Mouse (Mus musculus) ES-E14 (cell line): ENCODE results near the gene Zfp524. TPM values are rescaled to one million over a fixed set of nuclear protein-coding genes. Genes with fewer than 3 reads are reported as not detected.

Experiments
- DNase-seq: peaks from one replicate; pipeline ENCODE4 v3.0.0-alpha.2; 2013; ENCODE audit warnings: low read depth, low spot score
- H3K27ac ChIP-seq: 2 replicates; pipeline ENCODE4 v1.5.1; 2012; ENCODE audit warnings: low read depth, mild to moderate bottlenecking, low read length, moderate library complexity, mixed read lengths; ENCODE audit not compliant: poor library complexity, insufficient read depth, severe bottlenecking
- H3K36me3 ChIP-seq: 2 replicates; pipeline ENCODE4 v1.6.1; 2012; ENCODE audit warnings: mild to moderate bottlenecking, low read length, moderate library complexity, mixed read lengths; ENCODE audit not compliant: control insufficient read depth, poor library complexity, insufficient read depth, severe bottlenecking
- H3K4me1 ChIP-seq, 2 experiments: fragments of 150-350 bp in 1 of 2; sonication (generic) in 1 of 2; 2 replicates each; pipeline ENCODE4 v1.6.1; 2012; ENCODE audit warnings: low read length in 2 of 2, mild to moderate bottlenecking in 1 of 2, mixed read lengths in 1 of 2; ENCODE audit not compliant: control insufficient read depth in 2 of 2, insufficient read depth in 2 of 2, poor library complexity in 1 of 2
- H3K4me3 ChIP-seq, 2 experiments: fragments of 150-350 bp in 1 of 2; sonication (generic) in 1 of 2; 2 replicates each; pipeline ENCODE4 v1.5.1; 2012; ENCODE audit warnings: low read length in 2 of 2, low read depth in 1 of 2, mild to moderate bottlenecking in 1 of 2, mixed read lengths in 1 of 2; ENCODE audit not compliant: insufficient read depth in 1 of 2, poor library complexity in 1 of 2, severe bottlenecking in 1 of 2
- H3K9ac ChIP-seq: 2 replicates; pipeline ENCODE4 v1.6.1; 2012; ENCODE audit warnings: low read depth, mild to moderate bottlenecking, low read length, mixed read lengths; ENCODE audit not compliant: poor library complexity, insufficient read depth, severe bottlenecking
- H3K9me3 ChIP-seq: fragments of 150-350 bp; sonication (generic); 2 replicates; pipeline ENCODE4 v1.6.1; 2012; ENCODE audit warnings: low read depth, mild to moderate bottlenecking, low read length; ENCODE audit not compliant: control insufficient read depth, insufficient read depth
- CHD2 ChIP-seq: IDR thresholded peaks from 2 replicates; pipeline ENCODE4 v1.6.1; 2014; ENCODE audit warnings: mild to moderate bottlenecking, low read depth, low read length, inconsistent platforms
- HCFC1 ChIP-seq: IDR thresholded peaks from 2 replicates; pipeline ENCODE4 v1.6.1; 2012; ENCODE audit warnings: low read length, inconsistent platforms, borderline replicate concordance; ENCODE audit not compliant: insufficient read depth
- MAFK ChIP-seq: IDR thresholded peaks from 2 replicates; pipeline ENCODE4 v1.6.1; 2014; ENCODE audit warnings: mild to moderate bottlenecking, low read depth, low read length, inconsistent platforms; ENCODE audit not compliant: insufficient read depth
- ZC3H11A ChIP-seq: IDR thresholded peaks from 2 replicates; pipeline ENCODE4 v1.6.1; 2012; ENCODE audit warnings: low read depth, mild to moderate bottlenecking, inconsistent platforms, low read length, borderline replicate concordance
- ZNF384 ChIP-seq: IDR thresholded peaks from 2 replicates; pipeline ENCODE4 v1.6.1; 2012; ENCODE audit warnings: low read depth, low read length, inconsistent platforms
- in situ Hi-C, 2 experiments: fragments of 600-800 bp; cut with MboI; formaldehyde crosslinking; loops; one replicate each; pipeline ENCODE4 v1.15.1; 2025; ENCODE audit warnings: low sequenced_read_pairs in 2 of 2, inconsistent platforms in 1 of 2; ENCODE audit not compliant: unreplicated experiment in 2 of 2
- total RNA-seq: library from RNA; depleted of rRNA; stranded (reverse); fragments of 300-350 nt; gene quantifications from 2 replicates; pipeline ENCODE4 v1.2.3, GENCODE M21; 2012

Zfp524 gene
- total RNA-seq, 1 experiment, result 3.9 TPM

DNA sequence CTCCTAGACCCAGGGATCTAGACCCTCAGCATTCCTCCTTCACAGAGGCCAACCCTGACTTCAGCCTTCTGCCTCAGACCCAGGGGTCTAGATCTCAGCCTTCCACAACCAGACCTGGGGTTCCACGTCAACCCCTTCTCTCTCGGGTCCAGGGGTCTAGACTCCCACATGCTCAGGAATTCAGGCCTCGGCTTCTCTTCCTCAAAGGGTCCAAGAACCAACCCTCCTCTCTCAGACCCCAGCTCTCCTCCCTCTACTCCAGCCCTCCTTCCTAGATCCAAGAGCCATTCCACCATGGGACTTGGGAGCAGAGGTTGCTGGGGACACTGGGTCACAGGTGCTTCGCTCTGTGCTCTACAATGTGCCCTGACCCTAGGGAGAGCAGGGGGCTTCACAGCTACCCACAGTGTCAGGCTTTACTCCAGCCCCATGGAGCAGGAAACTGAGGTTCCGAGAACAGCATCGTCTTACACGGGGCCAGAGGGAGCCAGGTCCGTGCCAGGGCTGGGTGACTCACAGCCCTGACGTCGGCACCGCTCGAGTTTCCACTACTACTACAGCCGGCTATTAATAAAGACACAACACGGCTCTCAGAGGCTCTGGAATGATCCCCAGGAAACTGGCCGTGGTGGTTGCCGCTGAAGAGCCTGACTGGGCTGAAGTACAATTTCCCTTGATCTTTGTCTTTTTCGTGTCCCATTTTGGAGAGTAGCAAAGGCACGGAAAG lies 41.7 kb upstream of the Zfp524 start:
- Histone ChIP-seq H3K9ac (no peak overlapping the region), H3K9me3 (no peaks in the 10 kb centered on the region), H3K36me3 (no peaks in the 10 kb centered on the region), H3K27ac (no peak overlapping the region), H3K4me1 (no peaks in the 10 kb centered on the region), H3K4me3 (no peak overlapping the region)
- in situ Hi-C loops, result no loop called here
- DNase-seq, result no peak
- TF ChIP-seq HCFC1 (no peak), MAFK (no peak), CHD2 (no peak), ZC3H11A (no peak), ZNF384 (no peak)

DNA sequence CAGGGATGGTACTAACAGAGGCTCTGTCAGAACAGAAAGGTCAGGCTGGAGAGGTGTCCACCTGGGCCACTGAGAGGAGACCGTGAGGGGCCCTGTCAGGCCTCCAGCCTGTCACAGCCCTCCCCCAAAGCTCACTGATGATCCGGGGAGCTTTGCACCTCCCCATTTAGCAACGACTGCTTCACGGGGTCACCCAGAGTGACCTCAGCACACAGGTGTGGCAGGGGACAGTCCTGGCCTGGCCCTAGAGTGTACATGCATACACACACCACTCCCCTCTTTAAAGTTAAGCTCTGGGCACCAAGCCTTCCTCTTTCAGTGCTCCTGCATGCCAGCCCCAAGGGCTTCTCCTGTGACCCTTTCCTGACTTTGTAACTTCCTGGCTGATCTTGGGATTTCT lies 38.8 kb upstream of the Zfp524 start:
- Histone ChIP-seq H3K36me3 (no peaks in the 10 kb centered on the region), H3K27ac (no peak overlapping the region), H3K9ac (no peak overlapping the region), H3K9me3 (no peaks in the 10 kb centered on the region), H3K4me1 (no peaks in the 10 kb centered on the region), H3K4me3 (no peak overlapping the region)
- in situ Hi-C loops, result no loop called here
- DNase-seq, result no peak
- TF ChIP-seq MAFK (no peak), CHD2 (no peak), HCFC1 (no peak), ZNF384 (no peak), ZC3H11A (no peak)

DNA sequence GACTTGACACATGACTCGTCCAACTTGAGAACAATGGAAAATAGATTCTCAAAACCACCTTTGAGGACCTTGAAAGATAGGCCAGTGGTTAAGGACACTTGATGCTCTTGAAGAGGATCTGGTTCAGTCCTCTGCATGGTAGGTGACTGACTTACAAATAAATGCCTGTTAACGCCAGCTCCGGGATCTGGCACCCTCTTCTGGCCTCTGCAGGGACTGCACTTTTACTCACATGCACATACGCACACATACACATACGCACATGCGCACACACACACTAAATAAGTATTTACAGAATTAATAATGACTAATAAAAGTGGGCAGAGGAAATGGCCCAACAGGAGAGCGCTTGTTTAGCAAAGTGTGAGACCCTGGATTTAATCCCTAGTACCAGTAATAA lies 37.4 kb upstream of the Zfp524 start:
- Histone ChIP-seq H3K4me1 (no peaks in the 10 kb centered on the region), H3K9me3 (no peaks in the 10 kb centered on the region), H3K4me3 (no peak overlapping the region), H3K27ac (no peak overlapping the region), H3K9ac (no peak overlapping the region), H3K36me3 (no peaks in the 10 kb centered on the region)
- DNase-seq, result no peak
- TF ChIP-seq MAFK, result no peak
- TF ChIP-seq ZC3H11A, result no peak
- no peak for TF ChIP-seq ZNF384
- TF ChIP-seq HCFC1, result no peak
- TF ChIP-seq CHD2, result no peak
- in situ Hi-C loops, result no loop called here

DNA sequence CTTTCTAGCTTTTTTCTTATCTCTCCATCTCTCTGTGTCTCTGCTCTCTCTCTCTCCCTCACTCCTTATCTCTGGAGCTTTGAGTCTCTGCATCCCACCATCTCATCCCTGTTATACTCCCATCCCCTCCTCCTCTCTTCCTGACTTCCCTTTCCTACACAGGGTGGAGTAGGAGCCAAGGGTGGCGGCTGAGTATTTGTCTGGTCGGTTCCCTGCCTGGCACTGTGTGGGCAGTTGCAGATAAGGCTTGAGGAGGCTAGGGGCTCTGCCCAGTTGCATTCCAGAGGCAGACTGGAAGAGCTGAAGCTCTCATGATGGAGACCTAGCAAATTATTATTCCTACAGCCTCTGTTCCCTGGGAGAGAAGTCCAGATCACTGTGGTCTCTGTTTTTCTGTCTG lies 26.0 kb upstream of the Zfp524 start:
- DNase-seq, result no peak
- Histone ChIP-seq H3K9me3 (no peaks in the 10 kb centered on the region), H3K27ac (no peak overlapping the region), H3K4me1 (no peaks in the 10 kb centered on the region), H3K4me3 (no peak overlapping the region), H3K9ac (no peak overlapping the region), H3K36me3 (no peaks in the 10 kb centered on the region)
- TF ChIP-seq HCFC1 (no peak), ZC3H11A (no peak), MAFK (no peak), CHD2 (no peak), ZNF384 (no peak)
- in situ Hi-C loops, result no loop called here
